17 mouse cellular contexts compared by ENCODE assay signal in genomic region chr13:67413634-67414033, GRCm38 (mm10). TPM values are rescaled to one million over a fixed set of nuclear protein-coding genes. Genes with fewer than 3 reads are reported as not detected.
DNase-seq lines count a peak whose midpoint lies in the region; ATAC-seq and TF ChIP-seq lines count a peak whose summit lies in the region.
"Not testable (repeated sequence)": the region's sequence is repeated elsewhere in the genome, so short reads cannot be mapped to it uniquely, and the experiment has no call there.
"Had no signal": no experiment of that assay in that cellular context is flagged by ENCODE, and none has a peak within 500 bp of the region (broad histone marks: within the 10 kb centered on the region; RNA-seq: fewer than 3 reads in every experiment).

No protein-coding gene starts in this region.

- H3K4me3 ChIP-seq in cortical plate, adult 2 months (ENCODE audit: insufficient read depth, low read length); heart, adult 2 months; liver, adult 2 months (ENCODE audit: insufficient read depth, low read depth, low read length); stomach, postnatal 0 days (ENCODE audit: low read depth, low read length): not testable (repeated sequence)

- H3K9me3 ChIP-seq in stomach, postnatal 0 days (ENCODE audit: control insufficient read depth, low read length): not testable (repeated sequence)

- H3K79me2 ChIP-seq in heart, adult 2 months (replicated peaks; ENCODE audit: control insufficient read depth, insufficient read depth, low read length); liver, adult 2 months (ENCODE audit: control insufficient read depth, insufficient read depth, low read length): not testable (repeated sequence)

- intact Hi-C loops in heart, adult 2 months (cut with DNase I): not testable (repeated sequence)

- WGBS in heart, adult 2 months: 45% methylated on average over 3 of the region's 3 CpGs
- 44% methylated on average over 3 of the region's 3 CpGs for WGBS in liver, adult 2 months
- 59% methylated on average over 3 of the region's 3 CpGs for WGBS in stomach, postnatal 0 days

- peak; percentile 23 for DNase-seq in 416B (ENCODE audit: low read depth)
- peak; percentile 8 for DNase-seq in R1 (ENCODE audit: low read depth, low spot score)
- DNase-seq in heart, adult 2 months; stomach, postnatal 0 days (ENCODE audit: low spot score): not testable (repeated sequence)
- DNase-seq in kidney, adult 9 months: peak; percentile 17
- peak; percentile 10 for DNase-seq in liver, adult 2 months (ENCODE audit: extremely low read depth, low read depth, low spot score)

- not testable (repeated sequence) for H3K4me2 ChIP-seq in stomach, postnatal 0 days (replicated peaks; ENCODE audit: low read depth)

- not testable (repeated sequence) for H3K27me3 ChIP-seq in heart, adult 2 months (ENCODE audit: control insufficient read depth, insufficient read depth, low read length); liver, adult 2 months (ENCODE audit: control insufficient read depth, insufficient read depth, low read length); stomach, postnatal 0 days (ENCODE audit: control insufficient read depth, insufficient read depth, low read length)

- peak; percentile 26; the same call in 1 of the 2 replicates for TF ChIP-seq CTCF in cortical plate, adult 2 months (IDR thresholded peaks at IDR 0.05; ENCODE audit: extremely low read depth, insufficient read depth, low read length)
- peak; percentile 43 for TF ChIP-seq CTCF in heart, adult 2 months (IDR thresholded peaks at IDR 0.05)
- peak; percentile 31; the same call in 1 of the 2 replicates for TF ChIP-seq CTCF in liver, adult 2 months (IDR thresholded peaks at IDR 0.05; ENCODE audit: low read depth, low read length)
- peak; percentile 57 for TF ChIP-seq CTCF in stomach, postnatal 0 days (IDR thresholded peaks at IDR 0.05; ENCODE audit: low read depth)

- TF ChIP-seq EP300 in heart, adult 2 months (IDR thresholded peaks at IDR 0.05; ENCODE audit: insufficient read depth, low read depth, low read length); stomach, postnatal 0 days (optimal IDR thresholded peaks at IDR 0.05): not testable (repeated sequence)

- not testable (repeated sequence) for H3K27ac ChIP-seq in cortical plate, adult 2 months (ENCODE audit: insufficient read depth, low read length); heart, adult 2 months; liver, adult 2 months (replicated peaks; ENCODE audit: insufficient read depth, low read depth, low read length); stomach, postnatal 0 days (replicated peaks)

- H3K9ac ChIP-seq in heart, adult 2 months (ENCODE audit: low read depth, low read length); liver, adult 2 months (ENCODE audit: low read depth, low read length); stomach, postnatal 0 days (ENCODE audit: low read length): not testable (repeated sequence)

- not testable (repeated sequence) for TF ChIP-seq POLR2A in cortical plate, adult 2 months (IDR thresholded peaks at IDR 0.05; ENCODE audit: extremely low read depth, insufficient read depth, low read length); heart, adult 2 months (IDR thresholded peaks at IDR 0.05; ENCODE audit: insufficient read depth, low read depth, low read length); liver, adult 2 months (IDR thresholded peaks at IDR 0.05; ENCODE audit: extremely low read depth, insufficient read depth, low read length)

- not testable (repeated sequence) for H3K36me3 ChIP-seq in heart, adult 2 months (ENCODE audit: control insufficient read depth, insufficient read depth, low read length); liver, adult 2 months (ENCODE audit: control insufficient read depth, insufficient read depth, low read length); stomach, postnatal 0 days (ENCODE audit: control insufficient read depth, insufficient read depth, low read length)

- ATAC-seq in megakaryocyte, adult 5-6 weeks (ENCODE audit: poor library complexity, severe bottlenecking): peak; percentile 47; the same call in 1 of the 2 replicates
- not testable (repeated sequence) for ATAC-seq in stomach, postnatal 0 days (ENCODE audit: low FRiP score, low TSS enrichment)

- H3K4me1 ChIP-seq in cortical plate, adult 2 months (ENCODE audit: control insufficient read depth, insufficient read depth, low read length); heart, adult 2 months (ENCODE audit: control insufficient read depth, insufficient read depth, low read length); liver, adult 2 months (ENCODE audit: control insufficient read depth, insufficient read depth, low read length); stomach, postnatal 0 days (replicated peaks; ENCODE audit: control insufficient read depth, insufficient read depth): not testable (repeated sequence)

RNA-seq across cellular contexts. Expression of gene Zfp459, which starts 7.6 kb away (rescaled TPM):
- 3.8 and 4.5 TPM in 2 replicates for polyA plus RNA-seq in cortical plate, adult 2 months (2012; rRNA removed)
- total RNA-seq in heart, adult 2 months (2021): under 1 TPM; 0.13 to 0.52 TPM
- polyA plus RNA-seq in heart, adult 2 months (2012; rRNA removed): 0.12 and 0.14 TPM in 2 replicates
- 0.07 and 0.28 TPM in 2 replicates for total RNA-seq in liver, adult 2 months (2014; rRNA removed)
- 0.04 and 0.11 TPM in 2 replicates for polyA plus RNA-seq in liver, adult 2 months (2012; rRNA removed)
- total RNA-seq in megakaryocyte, adult 5-6 weeks (2015): 0.30 and 1.5 TPM in 2 replicates
- 0.11 and 1.1 TPM in 2 replicates for total RNA-seq in megakaryocyte, adult 5-6 weeks (2017)
- polyA plus RNA-seq in stomach, postnatal 0 days (2015; fragmentation: Nextera tagmentation; extraction: Ambion mirVana): 1.3 and 1.5 TPM in 2 replicates

RNA-seq across cellular contexts. Expression of gene Zfp429, which starts 14.0 kb away (rescaled TPM):
- polyA plus RNA-seq in cortical plate, adult 2 months (2012; rRNA removed): 3.9 and 4.6 TPM in 2 replicates
- 1 to 10 TPM; 1.4 to 2.1 TPM for total RNA-seq in heart, adult 2 months (2021)
- 0.66 and 3.4 TPM in 2 replicates for polyA plus RNA-seq in heart, adult 2 months (2012; rRNA removed)
- total RNA-seq in liver, adult 2 months (2014; rRNA removed): 3.0 TPM in 2 replicates
- 0.69 and 1.00 TPM in 2 replicates for polyA plus RNA-seq in liver, adult 2 months (2012; rRNA removed)
- total RNA-seq in megakaryocyte, adult 5-6 weeks (2015): 18.0 and 18.4 TPM in 2 replicates
- 13.0 and 14.7 TPM in 2 replicates for total RNA-seq in megakaryocyte, adult 5-6 weeks (2017)
- polyA plus RNA-seq in stomach, postnatal 0 days (2015; fragmentation: Nextera tagmentation; extraction: Ambion mirVana): 4.1 and 4.8 TPM in 2 replicates

RNA-seq across cellular contexts. Expression of gene Zfp874a, which starts 37.8 kb away (rescaled TPM):
- polyA plus RNA-seq in cortical plate, adult 2 months (2012; rRNA removed): 9.1 TPM in 2 replicates
- 1 to 10 TPM; 8.0 to 9.8 TPM for total RNA-seq in heart, adult 2 months (2021)
- 1.9 and 5.3 TPM in 2 replicates for polyA plus RNA-seq in heart, adult 2 months (2012; rRNA removed)
- 26.6 and 32.5 TPM in 2 replicates for total RNA-seq in liver, adult 2 months (2014; rRNA removed)
- 2.3 and 4.5 TPM in 2 replicates for polyA plus RNA-seq in liver, adult 2 months (2012; rRNA removed)
- total RNA-seq in megakaryocyte, adult 5-6 weeks (2015): 4.1 and 6.9 TPM in 2 replicates
- 8.6 and 9.2 TPM in 2 replicates for total RNA-seq in megakaryocyte, adult 5-6 weeks (2017)
- polyA plus RNA-seq in stomach, postnatal 0 days (2015; fragmentation: Nextera tagmentation; extraction: Ambion mirVana): 4.6 and 4.7 TPM in 2 replicates

RNA-seq across cellular contexts. Expression of gene Zfp456, which starts 38.0 kb away (rescaled TPM):
- polyA plus RNA-seq in cortical plate, adult 2 months (2012; rRNA removed): 0.52 and 0.61 TPM in 2 replicates
- 1 to 10 TPM in 1 of 2 experiments, under 1 TPM in 1; 0.57 to 1.1 TPM for total RNA-seq in heart, adult 2 months (2021)
- 0.12 and 0.47 TPM in 2 replicates for polyA plus RNA-seq in heart, adult 2 months (2012; rRNA removed)
- total RNA-seq in liver, adult 2 months (2014; rRNA removed): 1.0 and 1.5 TPM in 2 replicates
- polyA plus RNA-seq in liver, adult 2 months (2012; rRNA removed): 0.09 and 0.11 TPM in 2 replicates
- 4.5 and 6.4 TPM in 2 replicates for total RNA-seq in megakaryocyte, adult 5-6 weeks (2015)
- total RNA-seq in megakaryocyte, adult 5-6 weeks (2017): 4.0 and 4.5 TPM in 2 replicates
- polyA plus RNA-seq in stomach, postnatal 0 days (2015; fragmentation: Nextera tagmentation; extraction: Ambion mirVana): 0.97 and 1.0 TPM in 2 replicates

RNA-seq across cellular contexts. Expression of gene Gm28041, which starts 38.1 kb away (rescaled TPM):
- 0.15 and 0.44 TPM in 2 replicates for polyA plus RNA-seq in cortical plate, adult 2 months (2012; rRNA removed)
- 1 to 10 TPM; 1.4 to 1.7 TPM for total RNA-seq in heart, adult 2 months (2021)
- polyA plus RNA-seq in heart, adult 2 months (2012; rRNA removed): 0.56 TPM in 1 of 2 replicates, not detected in the other
- total RNA-seq in liver, adult 2 months (2014; rRNA removed): 0.27 and 0.65 TPM in 2 replicates
- not detected in 2 replicates for polyA plus RNA-seq in liver, adult 2 months (2012; rRNA removed)
- 1.6 TPM in 1 of 2 replicates, not detected in the other for total RNA-seq in megakaryocyte, adult 5-6 weeks (2015)
- 3.6 and 4.6 TPM in 2 replicates for total RNA-seq in megakaryocyte, adult 5-6 weeks (2017)
- 0.44 and 0.47 TPM in 2 replicates for polyA plus RNA-seq in stomach, postnatal 0 days (2015; fragmentation: Nextera tagmentation; extraction: Ambion mirVana)
- total RNA-seq: gastrocnemius, postnatal 36 days had no signal
- polyA plus RNA-seq: cerebellum, adult 2 months; embryonic facial prominence, embryonic 11.5 days; forebrain, embryonic 13.5 days; frontal cortex, adult 2 months; hindbrain, embryonic 10.5 days; hindbrain, embryonic 15.5 days; neural tube, embryonic 15.5 days; small intestine, adult 2 months had no signal
